Mouse (Mus musculus) heart, embryonic 14.5 days (tissue): Measurements from ENCODE around the gene Ccl7. TPM values are rescaled to one million over a fixed set of nuclear protein-coding genes. Genes with fewer than 3 reads are reported as not detected.

Experiments used
- ATAC-seq: fragments of 200-750 bp; cut with Nextera tagmentation; 2 replicates; pipeline ENCODE4 v1.8.0; 2017; ENCODE audit warnings: low read depth, moderate TSS enrichment; ENCODE audit not compliant: insufficient number of reproducible peaks, insufficient read depth, low FRiP score
- H3K27ac ChIP-seq, 2 experiments: fragments of 200-500 bp in 1 of 2; fragments of 300-500 bp in 1 of 2; sonication (generic) in 1 of 2; replicated peaks in 1 of 2; 2 replicates each; pipeline ENCODE4 v1.5.1; 2012 to 2014; ENCODE audit warnings: low read depth in 2 of 2, low read length in 2 of 2, control low read depth in 1 of 2, mild to moderate bottlenecking in 1 of 2, mixed read lengths in 1 of 2; ENCODE audit not compliant: control insufficient read depth in 1 of 2, insufficient read depth in 1 of 2
- H3K27me3 ChIP-seq: fragments of 300-500 bp; sonication (generic); 2 replicates; pipeline ENCODE4 v1.6.1; 2014; ENCODE audit warnings: mild to moderate bottlenecking, low read length, control low read depth; ENCODE audit not compliant: control insufficient read depth, insufficient read depth
- H3K36me3 ChIP-seq: fragments of 300-500 bp; sonication (generic); 2 replicates; pipeline ENCODE4 v1.6.1; 2014; ENCODE audit warnings: mild to moderate bottlenecking, control low read depth, low read length, mixed read lengths; ENCODE audit not compliant: control insufficient read depth, insufficient read depth
- H3K4me1 ChIP-seq, 2 experiments: fragments of 200-500 bp in 1 of 2; fragments of 300-500 bp in 1 of 2; sonication (generic) in 1 of 2; 2 replicates each; pipeline ENCODE4 v1.6.1; 2012 to 2014; ENCODE audit warnings: low read length in 2 of 2, control low read depth in 1 of 2, mixed read lengths in 1 of 2; ENCODE audit not compliant: control insufficient read depth in 2 of 2, insufficient read depth in 2 of 2
- H3K4me2 ChIP-seq: fragments of 300-500 bp; sonication (generic); 2 replicates; pipeline ENCODE4 v1.6.1; 2014; ENCODE audit warnings: mild to moderate bottlenecking, low read length
- H3K4me3 ChIP-seq, 2 experiments: fragments of 200-500 bp in 1 of 2; fragments of 300-500 bp in 1 of 2; sonication (generic) in 1 of 2; 2 replicates each; pipeline ENCODE4 v1.5.1; 2012 to 2014; ENCODE audit warnings: low read length in 2 of 2, mild to moderate bottlenecking in 2 of 2, control low read depth in 1 of 2, low read depth in 1 of 2, moderate library complexity in 1 of 2; ENCODE audit not compliant: control insufficient read depth in 1 of 2, insufficient read depth in 1 of 2
- H3K9ac ChIP-seq: fragments of 300-500 bp; sonication (generic); 2 replicates; pipeline ENCODE4 v1.6.1; 2014; ENCODE audit warnings: mild to moderate bottlenecking, low read length
- H3K9me3 ChIP-seq: fragments of 300-500 bp; sonication (generic); 2 replicates; pipeline ENCODE4 v1.6.1; 2016; ENCODE audit warnings: low read length, control low read depth; ENCODE audit not compliant: control insufficient read depth
- WGBS: fragments of 180-500 bp; shearing (Covaris S2); extraction: QIAGEN DNeasy Blood & Tissue Kit; methylation state at CpG from one replicate; pipeline ENCODE4 v1.1.7; 2014; 5-methylcytosine and 5-hydroxymethylcytosine counted together
- polyA plus RNA-seq: library from polyadenylated mRNA; unstranded; fragments of >200 nt; fragmentation: Nextera tagmentation; extraction: Ambion mirVana; gene quantifications from 2 replicates; pipeline ENCODE4 v1.2.1, GENCODE M21; 2014

Gene Ccl7
- polyA plus RNA-seq, 1 experiment from 2014 or later = 3.2 TPM

DNA sequence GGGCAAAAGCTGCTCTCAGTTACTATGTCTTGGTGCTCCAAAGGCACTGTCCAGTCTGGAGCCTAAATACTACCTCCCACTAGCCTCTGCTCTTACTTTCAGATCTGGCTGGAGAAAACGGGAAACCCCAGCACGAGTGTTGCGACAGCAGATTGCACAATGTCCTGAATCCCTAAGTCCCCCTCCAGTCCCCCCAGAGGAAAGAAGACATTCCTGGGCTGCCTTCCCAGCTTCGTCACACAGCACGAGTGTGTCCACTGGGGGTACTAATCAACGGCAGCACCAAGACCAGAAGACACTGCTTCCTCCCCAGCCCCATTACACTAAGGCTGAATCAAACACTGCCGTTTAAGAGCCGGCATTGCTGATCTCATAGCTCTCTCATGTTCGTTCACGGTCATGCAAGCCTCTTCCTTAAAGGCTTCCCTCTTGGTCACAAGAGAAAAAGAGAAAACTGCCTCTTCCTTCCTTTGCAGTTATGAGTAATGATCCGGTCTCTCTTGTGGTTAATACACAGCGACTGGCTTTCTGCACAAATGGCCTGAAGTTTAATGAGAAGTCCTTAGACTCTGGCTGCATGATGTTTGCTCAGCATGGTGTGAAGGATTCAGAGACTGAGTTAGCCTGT is 38.6 kb upstream of the Ccl7 start:
- no peak for ATAC-seq
- Histone ChIP-seq H3K4me3 (no peak overlapping the region), H3K36me3 (no peaks in the 10 kb centered on the region), H3K9me3 (no peaks in the 10 kb centered on the region), H3K27me3 (no peaks in the 10 kb centered on the region), H3K4me1 (peaks cover 0 to 4% of the 10 kb centered on the region in 2 experiments; a peak in 2 of 4 replicates), H3K9ac (no peak overlapping the region), H3K27ac (peak overlapping the region; percentile 8 to 37; a peak in 1 of 4 replicates), H3K4me2 (0 out of 2 replicates have a peak overlapping the region, but pooled peaks have one; percentile 9)
- 37% methylated on average over 12 of the region's 12 CpGs for WGBS

DNA sequence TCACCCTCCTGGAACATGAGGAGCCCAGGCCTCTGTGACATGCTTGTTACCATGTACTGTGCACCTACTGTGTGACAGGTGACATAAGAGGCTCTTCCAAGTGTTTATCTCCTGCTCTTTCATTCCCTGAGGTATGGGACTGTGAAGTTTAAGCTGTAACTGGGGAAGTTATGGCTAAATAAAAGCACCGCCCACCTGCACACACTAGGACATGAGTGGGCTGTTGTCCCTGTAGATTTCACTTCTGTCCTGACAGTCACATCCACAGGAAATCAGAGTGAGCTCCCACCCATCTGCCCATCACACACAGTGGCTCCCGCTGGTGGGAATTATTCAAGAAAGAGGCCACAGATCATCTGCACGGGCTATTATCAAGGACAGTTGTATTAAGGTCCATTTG is 35.4 kb upstream of the Ccl7 start:
- Histone ChIP-seq H3K27me3 (no peaks in the 10 kb centered on the region), H3K4me1 (peaks cover 0 to 4% of the 10 kb centered on the region in 2 experiments; a peak in 2 of 4 replicates), H3K9ac (no peak overlapping the region), H3K4me2 (no peak overlapping the region), H3K9me3 (no peaks in the 10 kb centered on the region), H3K36me3 (no peaks in the 10 kb centered on the region), H3K27ac (no peak overlapping the region), H3K4me3 (no peak overlapping the region)
- 83% methylated on average over 3 of the region's 3 CpGs for WGBS
- ATAC-seq = no peak

DNA sequence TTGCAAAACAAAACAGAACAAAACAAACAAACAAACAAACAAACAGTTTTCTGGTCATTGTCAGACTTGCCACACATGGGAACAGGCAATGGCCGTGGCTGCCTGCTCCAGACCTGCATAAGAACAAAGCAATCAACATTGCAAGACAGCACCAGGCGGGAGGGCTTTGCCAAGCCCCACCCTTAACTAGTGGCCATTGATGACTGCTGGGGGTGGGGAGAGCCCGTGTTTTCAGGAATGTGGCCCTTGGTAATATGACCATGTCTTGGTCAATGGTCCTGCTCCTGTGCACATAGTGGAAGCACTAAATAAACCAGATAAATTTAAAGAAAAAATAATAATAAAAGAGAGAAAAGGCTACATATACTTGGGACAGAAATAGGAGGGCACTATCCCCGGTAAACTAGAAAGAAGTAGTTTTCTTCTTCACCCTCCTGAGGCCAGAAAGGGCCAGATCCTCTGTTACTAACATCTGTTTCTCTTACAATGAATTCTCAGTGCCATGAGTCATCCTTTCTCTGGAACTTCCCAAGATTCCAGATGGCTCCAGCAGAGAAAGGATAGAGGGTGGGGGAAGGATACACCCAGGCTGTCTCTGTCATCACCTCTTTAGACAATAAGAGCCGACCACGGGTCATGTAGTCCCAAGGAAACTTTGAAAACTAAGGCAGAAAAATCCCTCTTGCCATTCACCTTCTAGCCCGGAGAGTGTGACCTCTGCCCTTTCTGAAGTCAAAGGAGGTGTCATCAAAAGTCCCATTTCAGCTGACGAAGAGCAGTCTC is 33.9 kb upstream of the Ccl7 start:
- H3K36me3 ChIP-seq = no peaks in the 10 kb centered on the region
- ATAC-seq = no peak
- H3K4me2 ChIP-seq = no peak overlapping the region
- H3K9ac ChIP-seq = no peak overlapping the region
- no peaks in the 10 kb centered on the region for H3K27me3 ChIP-seq
- H3K27ac ChIP-seq = no peak overlapping the region
- H3K4me1 ChIP-seq = peaks cover 0 to 4% of the 10 kb centered on the region in 2 experiments; a peak in 2 of 4 replicates
- no peak overlapping the region for H3K4me3 ChIP-seq
- 28% methylated on average over 8 of the region's 8 CpGs for WGBS
- no peaks in the 10 kb centered on the region for H3K9me3 ChIP-seq

DNA sequence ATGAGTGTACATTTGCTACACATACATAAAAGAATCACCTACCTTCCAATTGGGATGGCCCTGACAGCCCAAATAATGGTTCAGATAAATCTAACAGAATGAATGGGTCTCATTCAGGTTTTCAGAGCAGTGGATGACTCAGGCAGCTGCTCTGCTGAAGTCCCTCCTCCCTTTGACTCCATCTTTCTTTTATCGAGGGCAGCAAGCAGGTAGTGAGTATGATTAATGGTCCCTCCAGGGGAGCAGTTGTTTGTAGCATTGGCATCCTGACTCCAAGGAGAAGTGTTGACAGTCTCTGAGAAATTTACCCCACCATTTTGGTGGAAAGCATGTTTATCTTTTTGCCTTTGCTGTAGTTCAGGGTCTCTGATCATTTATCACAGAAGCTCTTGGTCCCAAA is 31.8 kb upstream of the Ccl7 start:
- H3K27ac ChIP-seq = no peak overlapping the region
- WGBS = 84% methylated on average over 1 of the region's 1 CpGs
- H3K9me3 ChIP-seq = no peaks in the 10 kb centered on the region
- no peak for ATAC-seq
- H3K4me3 ChIP-seq = no peak overlapping the region
- no peak overlapping the region for H3K9ac ChIP-seq
- no peak overlapping the region for H3K4me2 ChIP-seq
- H3K36me3 ChIP-seq = no peaks in the 10 kb centered on the region
- peaks cover 0 to 2% of the 10 kb centered on the region in 2 experiments; a peak in 1 of 4 replicates for H3K4me1 ChIP-seq
- no peaks in the 10 kb centered on the region for H3K27me3 ChIP-seq

DNA sequence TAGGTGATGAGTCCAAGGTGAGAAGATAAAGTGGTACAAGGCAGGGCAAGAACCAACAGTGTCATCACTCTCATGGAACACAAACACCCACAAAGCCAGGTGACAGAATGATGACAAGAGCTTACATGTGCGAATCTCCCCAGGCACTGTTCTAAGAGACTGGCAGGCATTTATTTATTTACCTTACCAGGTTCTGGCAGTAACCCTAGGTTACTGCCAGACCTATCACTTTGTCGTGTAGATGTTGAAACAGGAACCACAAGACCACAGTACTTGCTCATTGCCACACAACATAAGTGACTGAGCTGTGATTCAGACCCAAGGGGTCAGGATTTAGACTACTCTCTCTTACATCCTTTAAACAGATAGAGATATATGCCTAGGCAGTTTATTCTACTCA is 30.4 kb upstream of the Ccl7 start:
- Histone ChIP-seq H3K4me1 (peaks cover 0 to 2% of the 10 kb centered on the region in 2 experiments; a peak in 1 of 4 replicates), H3K27ac (no peak overlapping the region), H3K9me3 (no peaks in the 10 kb centered on the region), H3K4me3 (no peak overlapping the region), H3K4me2 (no peak overlapping the region), H3K9ac (no peak overlapping the region), H3K36me3 (no peaks in the 10 kb centered on the region), H3K27me3 (no peaks in the 10 kb centered on the region)
- ATAC-seq = no peak
- WGBS = 59% methylated on average over 2 of the region's 2 CpGs

DNA sequence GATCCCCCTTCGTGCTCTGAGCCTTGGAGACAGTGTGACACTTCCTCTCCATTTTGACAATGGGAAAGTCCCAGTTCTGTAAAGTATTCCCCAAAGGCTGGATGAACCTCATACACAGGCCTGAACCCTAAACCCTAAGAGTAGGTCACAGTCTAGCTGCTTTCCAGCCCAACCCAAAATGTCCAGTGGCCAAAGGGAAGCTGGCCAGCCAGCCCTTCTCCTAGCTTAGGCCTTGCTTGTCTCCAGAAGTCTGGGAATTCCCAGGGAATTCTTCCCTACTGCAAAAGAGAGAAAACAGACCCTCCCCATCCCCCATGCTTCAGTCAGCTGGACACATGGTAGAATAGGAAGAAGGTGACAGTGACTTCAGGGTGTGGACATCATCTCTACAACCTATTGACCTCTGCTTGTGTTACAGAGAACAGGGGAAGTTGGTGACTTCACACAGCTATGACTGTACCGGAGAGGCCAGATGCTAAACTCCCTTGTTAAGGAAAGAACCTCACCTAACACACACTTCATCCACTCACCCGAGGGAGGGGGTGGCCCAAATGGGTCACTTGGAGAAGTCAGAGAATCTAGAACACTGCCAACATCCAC is 29.2 kb upstream of the Ccl7 start:
- Histone ChIP-seq H3K4me3 (no peak overlapping the region), H3K36me3 (no peaks in the 10 kb centered on the region), H3K27ac (no peak overlapping the region), H3K27me3 (no peaks in the 10 kb centered on the region), H3K9ac (no peak overlapping the region), H3K4me2 (no peak overlapping the region), H3K4me1 (peaks cover 1 to 8% of the 10 kb centered on the region in 2 experiments; a peak in 3 of 4 replicates), H3K9me3 (no peaks in the 10 kb centered on the region)
- 70% methylated on average over 3 of the region's 3 CpGs for WGBS
- no peak for ATAC-seq

DNA sequence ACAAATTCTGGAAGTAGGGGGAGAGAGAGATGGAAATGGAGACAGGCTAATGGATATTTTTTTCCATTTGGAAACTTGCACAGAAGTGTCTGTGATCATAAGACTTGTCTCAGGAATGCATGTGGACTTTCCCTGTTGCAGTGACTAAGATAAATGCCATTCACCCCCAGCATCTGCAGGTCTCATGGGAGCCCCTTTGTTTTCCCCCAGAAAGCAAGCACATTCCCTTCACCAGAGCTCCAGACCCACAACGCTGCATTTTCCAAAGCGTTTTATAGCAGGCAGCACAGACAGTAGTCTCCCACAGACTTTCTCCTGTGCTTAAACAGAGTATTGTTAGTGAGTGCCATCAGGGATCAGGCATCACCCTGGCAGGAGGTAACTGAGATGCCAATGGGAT is 26.1 kb upstream of the Ccl7 start:
- H3K27me3 ChIP-seq = no peaks in the 10 kb centered on the region
- no peaks in the 10 kb centered on the region for H3K9me3 ChIP-seq
- no peak overlapping the region for H3K27ac ChIP-seq
- no peaks in the 10 kb centered on the region for H3K36me3 ChIP-seq
- no peak for ATAC-seq
- no peak overlapping the region for H3K4me3 ChIP-seq
- H3K4me1 ChIP-seq = peaks cover 2 to 9% of the 10 kb centered on the region in 2 experiments; a peak in 3 of 4 replicates
- no peak overlapping the region for H3K4me2 ChIP-seq
- 25% methylated on average over 2 of the region's 2 CpGs for WGBS
- no peak overlapping the region for H3K9ac ChIP-seq
